In the genomic region with DNA sequence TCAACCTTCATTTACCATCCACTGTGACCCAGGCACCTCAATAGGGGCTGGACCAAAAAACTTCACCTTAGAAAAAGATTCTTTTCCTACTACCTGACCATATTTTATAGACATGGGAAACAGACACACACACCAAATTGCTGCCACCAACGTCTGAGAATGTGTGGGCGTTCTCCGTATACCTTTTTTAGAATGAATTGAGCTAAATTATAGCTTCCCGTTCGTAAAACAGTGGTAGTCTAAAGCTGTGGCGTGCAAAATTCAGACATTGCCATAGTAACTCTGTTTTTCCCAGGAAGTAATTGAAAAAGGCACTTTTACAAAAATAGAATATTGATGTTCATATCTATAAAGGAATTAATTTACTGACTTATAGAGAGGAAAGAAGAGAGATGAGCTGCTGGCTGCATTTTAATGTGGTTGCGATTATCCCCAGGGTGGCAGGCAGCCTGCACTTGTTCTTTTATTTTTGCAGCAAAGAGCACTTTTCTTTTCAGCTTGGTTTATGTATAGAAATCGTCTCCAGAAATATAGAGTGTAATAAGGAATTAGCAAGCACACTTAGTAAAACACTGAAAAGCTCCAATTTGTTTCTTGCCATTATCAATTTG, we compare ENCODE assay signal across 24 mouse cellular contexts.
DNase-seq lines count a peak whose midpoint lies in the region; ATAC-seq and TF ChIP-seq lines count a peak whose summit lies in the region.
"Had no signal": no experiment of that assay in that cellular context is flagged by ENCODE, and none has a peak within 500 bp of the region (broad histone marks: within the 10 kb centered on the region; RNA-seq: fewer than 3 reads in every experiment).

No protein-coding gene starts in this region.

- no peak overlapping the region for H3K4me3 ChIP-seq in layer of hippocampus, adult 2 months
- no peak overlapping the region for H3K4me3 ChIP-seq in forebrain, embryonic 12.5 days (replicated peaks)
- no peak overlapping the region for H3K4me3 ChIP-seq in forebrain, postnatal 0 days (ENCODE audit: low read depth, low read length)
- H3K4me3 ChIP-seq: embryonic facial prominence, embryonic 12.5 days; hindbrain, embryonic 10.5 days; liver, embryonic 15.5 days; lung, embryonic 15.5 days; megakaryocyte, embryonic 14.5 days had no signal

- H3K27ac ChIP-seq in layer of hippocampus, adult 2 months = peak overlapping the region; percentile 71; the same call in 1 of the 2 replicates
- peak overlapping the region; percentile 53 for H3K27ac ChIP-seq in forebrain, embryonic 12.5 days
- peak overlapping the region; percentile 70 for H3K27ac ChIP-seq in forebrain, postnatal 0 days (ENCODE audit: low read depth, low read length)
- H3K27ac ChIP-seq: embryonic facial prominence, embryonic 12.5 days; hindbrain, embryonic 10.5 days; liver, embryonic 15.5 days; lung, embryonic 15.5 days had no signal

- 68% methylated on average over 8 of the region's 8 CpGs for WGBS in forebrain, embryonic 12.5 days
- 40% methylated on average over 8 of the region's 8 CpGs for WGBS in forebrain, postnatal 0 days

- H3K36me3 ChIP-seq in forebrain, embryonic 12.5 days (replicated peaks) = no peaks in the 10 kb centered on the region
- H3K36me3 ChIP-seq in forebrain, postnatal 0 days (ENCODE audit: insufficient read depth) = no peaks in the 10 kb centered on the region
- H3K36me3 ChIP-seq: embryonic facial prominence, embryonic 12.5 days; hindbrain, embryonic 10.5 days; liver, embryonic 15.5 days; lung, embryonic 15.5 days had no signal

- H3K27me3 ChIP-seq in forebrain, embryonic 12.5 days = no peaks in the 10 kb centered on the region
- no peaks in the 10 kb centered on the region for H3K27me3 ChIP-seq in forebrain, postnatal 0 days (ENCODE audit: insufficient read depth, low read length)
- H3K27me3 ChIP-seq: embryonic facial prominence, embryonic 12.5 days; liver, embryonic 15.5 days; lung, embryonic 15.5 days; megakaryocyte, embryonic 14.5 days had no signal

- no peak overlapping the region for H3K9ac ChIP-seq in forebrain, embryonic 12.5 days
- H3K9ac ChIP-seq in forebrain, postnatal 0 days = no peak overlapping the region
- H3K9ac ChIP-seq: embryonic facial prominence, embryonic 12.5 days; liver, embryonic 15.5 days; lung, embryonic 15.5 days had no signal

- H3K4me1 ChIP-seq in forebrain, embryonic 12.5 days = peaks cover 13% of the 10 kb centered on the region; the same call in 1 of the 2 replicates
- H3K4me1 ChIP-seq in forebrain, postnatal 0 days (ENCODE audit: insufficient read depth) = peaks cover 15% of the 10 kb centered on the region; the same call in 1 of the 2 replicates
- H3K4me1 ChIP-seq: embryonic facial prominence, embryonic 12.5 days; liver, embryonic 15.5 days; lung, embryonic 15.5 days; megakaryocyte, embryonic 14.5 days had no signal

- no peak for DNase-seq in layer of hippocampus, adult 2 months (ENCODE audit: low spot score in 2 of 2)
- DNase-seq in layer of hippocampus, adult 9-11 months = no peak
- DNase-seq in forebrain, postnatal 0 days = peak; percentile 52
- peak; percentile 68 for DNase-seq in telencephalon, adult 2 months (ENCODE audit: low read depth, low spot score)
- DNase-seq in kidney, adult 18-20 months = no peak
- no peak for DNase-seq in cerebellum, adult 9-10 months
- DNase-seq: adrenal gland, postnatal 25 days; cerebellum, adult 11 months; cerebellum, postnatal 14 days; gastrocnemius, postnatal 10 days; heart, postnatal 10 days; left cerebral cortex, postnatal 4 days; liver; lung, postnatal 36 days; thymus, adult 2 months; thymus, postnatal 4 days had no signal

- H3K9me3 ChIP-seq in forebrain, embryonic 12.5 days = no peaks in the 10 kb centered on the region
- no peaks in the 10 kb centered on the region for H3K9me3 ChIP-seq in forebrain, postnatal 0 days (ENCODE audit: low read length)
- H3K9me3 ChIP-seq: embryonic facial prominence, embryonic 12.5 days; hindbrain, embryonic 10.5 days; liver, embryonic 15.5 days; lung, embryonic 15.5 days; megakaryocyte, embryonic 14.5 days had no signal

- H3K4me2 ChIP-seq in forebrain, embryonic 12.5 days = no peak overlapping the region
- no peak overlapping the region for H3K4me2 ChIP-seq in forebrain, postnatal 0 days (ENCODE audit: low read depth)
- H3K4me2 ChIP-seq: embryonic facial prominence, embryonic 12.5 days; heart, embryonic 11.5 days; liver, embryonic 15.5 days; lung, embryonic 15.5 days had no signal

- TF ChIP-seq CTCF in layer of hippocampus, adult 2 months (conservative IDR thresholded peaks at IDR 0.05) = no peak
- no peak for TF ChIP-seq CTCF in forebrain, postnatal 0 days (IDR thresholded peaks at IDR 0.05; ENCODE audit: low read depth)

- no peak for ATAC-seq in forebrain, embryonic 12.5 days (ENCODE audit: low FRiP score)
- peak; percentile 40 for ATAC-seq in forebrain, postnatal 0 days
- ATAC-seq: intestine, postnatal 0 days had no signal

Comparison
In these comparisons a context has a peak if more than half of its experiments do, and no peak if none do; other contexts are left out.
1. DNase-seq: peak in forebrain, postnatal 0 days (single experiment) and telencephalon, adult 2 months (single experiment); none in layer of hippocampus, adult 2 months (0 of 2), layer of hippocampus, adult 9-11 months (single experiment), kidney, adult 18-20 months (single experiment) and cerebellum, adult 9-10 months (single experiment).
2. Peak in every context shown above with its lines, with median percentiles within 50 percentile points of each other: H3K27ac ChIP-seq.